Mouse (Mus musculus): ENCODE results near the gene Prdx6. TPM values are rescaled to one million over a fixed set of nuclear protein-coding genes. Genes with fewer than 3 reads are reported as not detected.

Prdx6 gene
- total RNA-seq (2023): 100 to 1,000 TPM; 295 to 299 TPM

DNA sequence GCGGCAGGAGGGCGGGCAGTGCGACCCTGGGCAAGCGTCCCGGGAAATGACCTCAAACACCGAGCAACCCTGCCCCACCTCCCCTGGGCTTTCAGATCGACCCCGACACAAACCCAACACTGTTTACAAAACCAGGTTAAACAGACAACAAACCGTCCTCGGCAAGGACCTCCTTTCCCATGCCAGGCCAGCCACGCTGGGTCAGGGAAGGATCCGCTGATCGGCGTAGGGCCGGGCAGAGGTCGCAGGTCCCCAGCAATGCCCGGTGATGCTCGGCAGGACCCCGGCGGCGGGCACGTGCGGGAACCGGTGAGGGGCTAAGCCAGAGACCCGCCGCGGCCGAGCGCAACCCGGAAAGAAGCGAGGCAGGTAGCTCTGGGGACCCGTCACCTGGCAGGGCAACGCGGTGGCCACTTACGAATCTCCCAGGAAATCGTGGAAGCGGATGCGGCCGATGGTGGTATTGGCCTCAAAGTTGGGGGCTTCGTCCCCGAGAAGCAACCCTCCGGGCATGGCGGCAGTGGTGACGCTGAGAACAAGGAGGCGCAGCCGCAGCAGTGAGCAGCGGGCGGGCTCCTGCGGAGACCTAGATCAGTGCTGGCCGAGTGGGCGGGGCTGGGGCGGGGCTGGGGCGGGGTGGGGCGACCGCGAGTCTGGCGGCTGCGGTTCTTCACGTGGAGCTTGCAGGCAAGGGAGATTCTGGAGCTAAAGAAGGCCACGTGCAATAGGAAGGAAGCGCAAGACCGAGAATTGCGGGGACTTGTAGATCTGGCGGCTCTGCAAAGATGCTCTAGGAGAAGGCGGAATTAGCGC lies at the start of gene Prdx6:
Prdx6 (minus strand) TSS at position 616 of the 813 bp plus-strand sequence.

Other genes with a start within 250 kb of the Prdx6 start
- gene Zbtb37, start 216.4 kb downstream of the Prdx6 start, total RNA-seq (2023): 10 to 100 TPM; 16.5 to 17.8 TPM
- 10 to 100 TPM; 10.3 to 13.5 TPM for gene Dars2, start 180.6 kb downstream of the Prdx6 start, total RNA-seq (2023)
- gene Cenpl, start 180.5 kb downstream of the Prdx6 start, total RNA-seq (2023): 10 to 100 TPM; 23.7 to 24.8 TPM
- gene Klhl20, start 119.7 kb downstream of the Prdx6 start, total RNA-seq (2023): 10 to 100 TPM; 13.7 to 14.2 TPM
- gene Ankrd45, start 108.5 kb downstream of the Prdx6 start, total RNA-seq (2023): not detected
- not detected for gene Tex50, start 91.9 kb downstream of the Prdx6 start, total RNA-seq (2023)
- gene Tnfsf4, start 144.2 kb upstream of the Prdx6 start, total RNA-seq (2023): not detected
- gene Tnfsf18, start 243.4 kb upstream of the Prdx6 start, total RNA-seq (2023): not detected